15 mouse cellular contexts compared by ENCODE assay signal in genomic region chr10:60334583-60334982, GRCm38 (mm10).
"Had no signal": no experiment of that assay in that cellular context is flagged by ENCODE, and none has a peak within 500 bp of the region (broad histone marks: within the 10 kb centered on the region; RNA-seq: fewer than 3 reads in every experiment).

No protein-coding gene starts in this region.

- H3K27me3 ChIP-seq: liver, embryonic 13.5 days; lung, embryonic 15.5 days; midbrain, embryonic 15.5 days; neural tube, embryonic 12.5 days had no signal

- H3K4me3 ChIP-seq: left cerebral cortex, adult 2 months; limb, embryonic 10.5 days; liver, embryonic 13.5 days; lung, embryonic 15.5 days; midbrain, embryonic 15.5 days; neural tube, embryonic 12.5 days had no signal

- DNase-seq: kidney, adult 18-20 months; kidney, postnatal 14 days; liver, embryonic 13.5 days; liver, postnatal 0 days; lung, postnatal 14 days; retina, postnatal 1 day; thymus, adult 18-20 months; thymus, postnatal 25 days had no signal

- H3K4me1 ChIP-seq: limb, embryonic 10.5 days; midbrain, embryonic 15.5 days; neural tube, embryonic 12.5 days had no signal

- ATAC-seq: liver, postnatal 0 days; midbrain, embryonic 15.5 days had no signal

- H3K9me3 ChIP-seq: limb, embryonic 10.5 days; liver, embryonic 13.5 days; lung, embryonic 15.5 days; midbrain, embryonic 15.5 days; neural tube, embryonic 12.5 days had no signal

- H3K36me3 ChIP-seq: limb, embryonic 10.5 days; liver, embryonic 13.5 days; lung, embryonic 15.5 days; midbrain, embryonic 15.5 days; neural tube, embryonic 12.5 days had no signal

- H3K9ac ChIP-seq: hindbrain, embryonic 14.5 days; liver, embryonic 13.5 days; liver, postnatal 0 days; lung, embryonic 15.5 days; midbrain, embryonic 15.5 days; neural tube, embryonic 12.5 days had no signal

- H3K4me2 ChIP-seq: hindbrain, embryonic 14.5 days; liver, embryonic 13.5 days; lung, embryonic 15.5 days; midbrain, embryonic 15.5 days; neural tube, embryonic 12.5 days had no signal

- H3K27ac ChIP-seq: hindbrain, embryonic 14.5 days; left cerebral cortex, adult 2 months; limb, embryonic 10.5 days; liver, embryonic 13.5 days; lung, embryonic 15.5 days; macrophage; midbrain, embryonic 15.5 days; neural tube, embryonic 12.5 days had no signal
